Mouse (Mus musculus) megakaryocyte, embryonic 14.5 days (primary cell): ENCODE measurements around the gene Glp2r.

Experiments
- FLI1 ChIP-seq: IDR thresholded peaks from 2 replicates; pipeline ENCODE4 v1.6.1; 2012; ENCODE audit warnings: low read length, inconsistent platforms, mixed read lengths
- GATA1 ChIP-seq: IDR thresholded peaks from 3 replicates; pipeline ENCODE4 v1.6.1; 2012; ENCODE audit warnings: mixed read lengths, low read length, inconsistent platforms, borderline replicate concordance

- TF ChIP-seq GATA1 (no peak), FLI1 (no peak)
Observed at GRCm38 (mm10) chr11:67819604-67820003, 48.7 kb upstream of the Glp2r start.
